Mouse (Mus musculus): ENCODE measurements around the gene Gm49322.

DNA sequence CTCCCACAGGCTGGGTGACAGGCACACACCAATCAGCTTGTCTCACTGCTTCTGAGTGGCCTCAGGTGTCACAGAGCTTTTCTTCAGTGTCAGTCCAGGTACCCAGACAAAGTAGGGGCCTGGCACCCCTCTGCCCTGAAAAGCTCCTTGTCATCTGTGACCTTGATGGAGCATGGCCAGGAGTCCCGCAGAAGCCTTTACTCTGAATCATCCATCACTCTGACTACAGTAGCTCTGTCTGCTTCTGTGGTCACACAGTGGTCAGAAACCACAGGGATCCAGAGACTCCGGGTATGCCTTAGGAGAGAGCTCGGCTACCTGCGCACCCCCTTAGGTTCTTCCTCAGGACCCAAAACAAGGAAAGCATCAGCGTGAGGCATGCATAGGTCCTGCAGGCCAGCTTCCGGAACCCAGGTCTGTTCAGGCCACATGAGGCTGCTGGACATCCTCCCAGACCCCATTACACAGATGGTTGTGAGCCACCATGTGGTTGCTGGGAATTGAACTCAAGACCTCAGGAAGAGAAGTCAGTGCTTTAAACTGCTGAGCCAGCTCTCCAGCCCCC lies 47.4 kb downstream of the Gm49322 start:
- TF ChIP-seq CTCF (IDR thresholded peaks at IDR 0.05; ENCODE audit: extremely low read depth, insufficient read length, insufficient replicate concordance, low read depth, low read length) (no peak), POLR2A (IDR thresholded peaks at IDR 0.05; ENCODE audit: low read depth, low read length) (no peak)

Measured in small intestine, adult 2 months (tissue).